Mouse (Mus musculus): ENCODE data around the gene Sh3bp2. TPM values are rescaled to one million over a fixed set of nuclear protein-coding genes. Genes with fewer than 3 reads are reported as not detected.
"Not testable (repeated sequence)": the region's sequence is repeated elsewhere in the genome, so short reads cannot be mapped to it uniquely, and the experiment has no call there.

Gene Sh3bp2
- total RNA-seq, 2 experiments from 2014 or later: 0.98 to 7.7 TPM

DNA sequence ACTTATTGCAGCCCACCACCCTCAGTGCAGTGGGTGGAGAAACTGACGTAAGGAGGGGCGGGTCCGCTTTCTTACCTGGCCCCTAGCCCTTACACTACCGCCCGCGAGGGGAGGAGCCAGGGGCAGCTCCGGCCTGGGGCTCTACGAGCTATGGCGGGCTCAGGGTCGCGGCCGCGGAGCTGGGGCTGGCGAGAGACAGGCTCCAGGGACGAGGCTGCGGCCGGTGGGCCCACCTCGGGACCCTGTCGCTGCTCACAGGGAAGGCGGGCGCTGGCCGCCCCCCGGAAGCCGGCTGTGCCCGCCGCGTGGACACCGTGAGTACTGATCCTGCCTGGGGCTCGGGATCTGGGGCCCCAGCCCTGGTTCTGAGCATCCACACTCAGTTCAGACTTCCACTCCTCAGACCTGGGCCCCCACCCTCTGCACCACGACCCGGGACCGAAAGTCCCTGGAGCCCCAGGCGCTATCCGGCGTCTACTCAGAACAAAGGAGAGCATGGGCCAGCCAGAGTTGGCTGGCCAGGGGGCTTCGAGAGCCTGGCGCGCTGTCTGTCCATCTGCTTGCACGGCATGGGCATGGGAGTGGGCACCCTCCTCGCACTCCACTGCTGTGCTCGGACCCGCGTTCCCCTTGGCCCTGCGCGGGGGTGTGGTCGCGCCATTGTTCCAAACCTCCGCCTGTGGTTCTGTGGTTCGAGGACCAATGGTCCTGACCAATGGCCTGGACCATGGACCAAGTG lies 24.0 kb downstream of the Sh3bp2 start:
- peak overlapping the region; percentile 96 for H3K4me3 ChIP-seq
- 0 out of 2 replicates have a peak, but pooled peaks have one; percentile 3 for TF ChIP-seq CTCF (IDR thresholded peaks at IDR 0.05)
- peak; percentile 54 for DNase-seq
- peak overlapping the region; percentile 78 for H3K27ac ChIP-seq
- intact Hi-C loops (cut with DNase I): no loop called here

DNA sequence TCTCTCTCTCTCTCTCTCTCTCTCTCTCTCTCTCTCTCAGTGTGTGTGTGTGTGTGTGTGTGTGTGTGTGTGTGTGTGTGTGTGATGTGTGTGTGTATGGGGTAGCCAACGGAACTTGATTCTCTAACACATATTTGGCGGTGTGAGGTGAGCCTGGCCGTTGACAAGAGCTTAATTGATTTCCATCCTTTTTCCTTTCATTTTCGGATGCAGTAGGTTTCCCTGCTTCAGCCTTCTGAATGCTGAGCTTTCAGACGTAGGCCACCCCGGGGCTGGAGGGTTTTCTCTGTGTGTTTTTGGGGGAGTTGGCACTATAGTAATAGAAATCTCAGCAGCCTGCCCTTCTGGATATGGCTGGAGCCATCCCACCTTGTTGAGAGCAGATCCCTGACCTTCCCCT lies 24.6 kb downstream of the Sh3bp2 start:
- intact Hi-C loops (cut with DNase I): no loop called here
- Histone ChIP-seq H3K27ac (no peak overlapping the region), H3K4me3 (peak overlapping the region; percentile 96)
- no peak for DNase-seq
- TF ChIP-seq CTCF (IDR thresholded peaks at IDR 0.05): no peak

DNA sequence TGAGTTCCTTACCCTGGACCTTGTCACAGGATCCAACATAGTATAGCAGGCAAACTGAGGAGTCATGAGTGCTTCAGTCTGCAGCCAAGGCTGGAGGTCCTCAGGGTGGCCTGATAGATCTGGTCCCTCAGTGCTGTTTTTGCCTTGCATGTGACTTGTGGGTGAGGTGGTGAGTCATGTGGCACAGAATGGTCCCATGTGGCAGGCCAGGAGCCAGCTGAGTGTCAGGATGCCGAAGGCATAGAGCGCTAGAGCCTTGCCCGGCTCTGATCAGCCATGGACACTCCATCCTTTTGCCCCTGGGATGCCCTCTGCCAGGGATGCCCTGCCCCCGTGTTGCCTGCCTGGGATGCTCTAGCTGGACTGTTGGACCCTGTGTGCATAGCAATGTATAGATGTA lies 26.2 kb downstream of the Sh3bp2 start:
- TF ChIP-seq CTCF (IDR thresholded peaks at IDR 0.05): no peak
- DNase-seq: no peak
- intact Hi-C loops (cut with DNase I): no loop called here
- H3K27ac ChIP-seq: no peak overlapping the region
- no peak overlapping the region for H3K4me3 ChIP-seq

DNA sequence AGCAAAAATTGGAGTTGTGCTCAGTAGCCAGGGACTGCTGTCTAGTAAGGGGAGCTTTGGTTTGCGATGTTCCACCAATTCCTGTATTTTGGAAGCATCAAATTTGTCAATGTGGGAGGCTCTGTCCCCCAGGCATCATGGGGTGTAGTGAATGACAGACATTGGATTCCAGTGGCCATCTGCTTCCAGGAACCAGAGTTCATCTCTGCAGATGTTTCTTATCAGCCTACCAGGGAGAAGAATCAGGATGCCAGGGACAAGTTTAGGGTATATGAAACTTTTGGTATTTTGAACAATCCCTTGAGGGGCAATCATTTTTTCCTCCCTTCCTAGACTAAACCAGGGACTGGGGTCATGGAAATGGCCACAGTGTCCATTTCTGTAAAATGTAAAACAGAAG lies 38.2 kb downstream of the Sh3bp2 start:
- no peak overlapping the region for H3K4me3 ChIP-seq
- DNase-seq: no peak
- H3K27ac ChIP-seq: no peak overlapping the region
- intact Hi-C loops (cut with DNase I): no loop called here
- TF ChIP-seq CTCF (IDR thresholded peaks at IDR 0.05): no peak

DNA sequence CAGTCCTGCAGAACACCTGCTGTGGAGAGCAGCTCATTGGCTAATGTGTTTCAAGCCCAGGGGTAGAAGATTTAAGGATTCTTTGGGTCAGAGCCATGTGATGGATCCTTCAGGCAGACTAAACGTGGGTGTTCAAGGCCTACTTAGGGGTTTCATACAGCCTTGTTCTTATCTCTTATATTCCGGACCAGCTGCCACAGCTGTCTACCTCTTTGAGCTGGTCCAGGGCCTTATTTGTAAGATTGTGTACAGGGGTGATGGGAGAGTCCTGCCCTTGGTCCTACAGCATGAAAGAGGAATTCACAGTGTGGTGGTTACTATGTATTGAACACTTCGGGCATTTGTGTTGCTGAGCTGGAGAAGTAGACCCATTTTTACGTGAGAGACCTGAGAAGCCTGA lies 38.7 kb downstream of the Sh3bp2 start:
- no peak for DNase-seq
- TF ChIP-seq CTCF (IDR thresholded peaks at IDR 0.05): no peak
- H3K27ac ChIP-seq: no peak overlapping the region; the same call in 1 of the 2 replicates
- no peak overlapping the region for H3K4me3 ChIP-seq
- intact Hi-C loops (cut with DNase I): no loop called here

DNA sequence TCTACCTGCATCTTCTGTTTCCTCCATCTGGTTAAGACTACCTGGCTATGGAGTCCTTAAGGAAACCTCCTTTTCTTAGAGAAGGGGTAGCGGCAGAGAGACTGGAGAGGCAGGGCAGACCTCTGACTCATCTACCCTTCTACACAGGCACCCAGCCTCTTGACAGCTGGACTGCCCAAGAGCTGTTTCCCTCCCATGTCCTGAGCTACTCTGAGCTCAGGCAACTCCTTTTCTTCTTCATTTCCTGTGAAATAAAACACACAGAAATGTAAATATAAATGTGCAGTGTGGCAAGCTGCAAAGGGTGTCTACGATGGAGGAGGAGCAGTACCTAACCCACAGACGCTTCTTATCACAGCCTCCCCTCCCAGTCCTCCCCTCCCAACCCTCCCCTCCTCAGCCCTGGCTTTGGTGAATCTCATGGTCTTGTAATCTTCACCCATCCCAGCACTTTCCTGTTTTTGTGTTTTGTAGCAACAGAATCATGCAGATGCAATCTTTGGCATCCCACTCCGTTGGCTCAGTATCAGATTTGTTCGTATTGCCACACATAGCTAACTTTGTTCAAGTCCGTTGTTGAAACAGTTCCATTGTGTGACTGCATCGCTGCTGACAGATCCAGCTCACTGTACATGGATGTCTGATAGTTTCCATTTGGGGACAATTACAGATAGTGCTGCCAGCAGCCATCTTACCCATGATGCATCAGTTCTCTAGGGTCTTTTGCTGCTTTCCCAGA lies 40.1 kb downstream of the Sh3bp2 start:
- peak; percentile 76 for DNase-seq
- Histone ChIP-seq H3K4me3 (no peak overlapping the region), H3K27ac (peak overlapping the region; percentile 73)
- intact Hi-C loops (cut with DNase I): no loop called here
- no peak for TF ChIP-seq CTCF (IDR thresholded peaks at IDR 0.05)

DNA sequence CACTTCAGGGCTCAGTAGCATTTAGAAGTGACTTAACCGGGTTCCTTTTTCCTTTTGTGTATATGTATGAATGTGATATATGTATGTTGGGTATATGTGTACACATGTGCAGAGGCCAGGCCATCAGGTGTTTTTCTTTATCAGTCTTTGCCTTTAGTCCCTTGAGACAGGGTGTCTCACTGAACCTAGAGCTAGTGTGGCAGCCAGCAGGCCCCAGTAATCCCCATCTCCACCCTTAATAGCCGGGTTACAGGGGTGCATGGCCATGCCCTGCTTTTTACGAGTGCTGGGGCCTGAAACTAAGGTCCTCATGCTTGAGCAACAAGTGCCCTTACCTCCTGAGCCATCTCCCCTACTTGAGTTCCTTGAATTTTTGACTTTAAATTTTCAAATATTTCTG lies 45.9 kb downstream of the Sh3bp2 start:
- no peak for DNase-seq
- TF ChIP-seq CTCF (IDR thresholded peaks at IDR 0.05): no peak
- Histone ChIP-seq H3K27ac (no peak overlapping the region), H3K4me3 (no peak overlapping the region)
- intact Hi-C loops (cut with DNase I): loop anchor here (5.0 kb wide), 1 partner anchor 44 kb away; the partner anchor contains the start of gene Sh3bp2

DNA sequence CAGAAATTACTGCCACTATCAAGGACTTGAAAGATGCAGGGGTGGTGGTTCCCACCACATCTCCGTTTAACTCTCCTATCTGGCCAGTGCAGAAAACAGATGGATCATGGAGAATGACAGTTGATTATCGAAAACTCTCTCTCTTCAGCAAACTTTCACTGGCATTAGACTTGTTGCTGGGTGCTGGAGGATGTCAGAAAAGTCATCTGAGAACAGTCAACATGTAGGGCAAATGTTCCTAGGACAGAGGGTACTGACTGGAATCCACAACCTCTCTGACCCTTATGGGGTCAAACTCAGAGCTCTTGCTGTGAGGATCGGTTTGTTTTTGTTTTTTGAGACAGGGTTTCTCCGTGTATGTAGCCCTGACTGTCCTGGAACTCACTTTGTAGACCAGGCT lies 46.9 kb downstream of the Sh3bp2 start:
- not testable (repeated sequence) for DNase-seq
- intact Hi-C loops (cut with DNase I): loop anchor here (5.0 kb wide), 1 partner anchor 45 kb away; the partner anchor contains the start of gene Sh3bp2
- H3K4me3 ChIP-seq: peak overlapping the region; percentile 100
- peak overlapping the region; percentile 98 for H3K27ac ChIP-seq

DNA sequence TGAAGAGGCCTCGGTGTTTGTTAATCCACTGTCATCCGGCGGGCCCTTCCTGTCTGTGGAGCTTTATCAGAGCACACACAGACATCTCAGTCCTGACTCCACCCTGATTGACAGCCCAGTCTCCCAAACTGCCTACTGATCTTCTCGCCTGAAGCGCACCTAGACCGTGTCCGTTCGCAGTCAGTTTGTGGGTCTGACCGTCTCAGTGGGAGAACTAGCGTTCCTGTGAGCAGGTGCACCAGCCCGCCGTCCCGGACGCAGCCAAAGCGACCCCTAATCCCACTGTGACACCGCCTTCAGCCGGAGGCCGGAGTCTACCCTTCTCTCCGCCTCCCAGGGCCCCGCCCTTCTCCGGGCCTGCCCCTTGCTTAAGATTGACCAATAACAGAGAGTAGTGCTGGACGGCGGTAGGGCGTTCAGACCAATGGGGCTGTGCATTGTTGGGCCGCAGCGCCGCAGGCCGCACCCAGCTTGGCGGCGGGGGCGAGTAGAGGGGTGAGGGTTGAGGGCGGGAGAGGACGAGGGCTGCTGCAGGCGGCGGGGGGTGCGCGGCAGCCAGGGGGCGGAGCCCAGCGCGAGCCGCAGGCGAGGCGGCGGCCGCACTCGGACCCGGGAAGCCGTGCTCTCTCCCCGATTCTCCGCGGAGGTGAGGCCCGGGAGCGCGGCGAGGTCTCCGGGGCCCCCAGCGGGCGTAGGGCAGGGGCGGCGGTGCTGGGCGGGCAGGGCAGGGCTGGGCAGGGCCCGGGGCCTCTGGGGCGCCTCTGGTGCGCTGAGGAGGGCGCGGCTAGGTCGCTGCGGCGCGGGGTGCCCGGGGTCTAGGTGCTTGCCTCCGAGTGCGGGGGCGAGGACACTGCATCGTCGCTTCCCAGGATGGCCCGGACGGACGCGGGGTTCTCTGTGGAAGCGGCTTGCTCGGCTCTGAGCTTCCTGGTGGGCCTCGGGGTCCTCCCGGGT lies 47.9 kb downstream of the Sh3bp2 start, which contains the start of gene Add1:
TSS of gene Add1 (plus strand) at position 397 of the 954 bp plus-strand sequence.
- peak within 1 kb of the TSS; percentile 100 for H3K4me3 ChIP-seq
- peak within 1 kb of the TSS; percentile 98 for H3K27ac ChIP-seq
- TF ChIP-seq CTCF (IDR thresholded peaks at IDR 0.05): peak; percentile 42
- peak; percentile 98 for DNase-seq
- intact Hi-C loops (cut with DNase I): loop anchor here (5.0 kb wide), 1 partner anchor 46 kb away; the partner anchor contains the start of gene Sh3bp2

DNA sequence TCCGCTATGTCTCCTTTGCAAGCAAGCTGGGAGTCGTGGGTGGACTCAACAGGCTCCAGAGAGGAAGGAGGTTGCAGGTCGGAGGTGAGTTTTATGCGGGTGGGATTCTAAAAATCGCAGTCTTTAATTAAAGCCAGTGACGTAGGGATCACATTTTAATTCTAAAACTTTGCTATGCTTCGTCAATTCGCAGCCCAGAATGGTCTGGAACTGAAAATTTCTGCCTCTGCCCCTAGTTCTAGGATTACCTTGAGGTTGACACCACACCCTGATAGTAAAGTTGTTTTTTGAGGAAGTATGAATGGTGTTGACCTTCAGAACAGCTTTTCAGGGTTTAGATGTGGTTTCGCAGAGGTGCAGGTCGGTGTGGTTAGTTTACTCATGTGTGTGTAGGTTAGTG lies 49.1 kb downstream of the Sh3bp2 start:
- peak overlapping the region; percentile 100 for H3K4me3 ChIP-seq
- intact Hi-C loops (cut with DNase I): loop anchor here (5.0 kb wide), 1 partner anchor 47 kb away; the partner anchor contains the start of gene Sh3bp2
- DNase-seq: no peak
- no peak for TF ChIP-seq CTCF (IDR thresholded peaks at IDR 0.05)
- H3K27ac ChIP-seq: peak overlapping the region; percentile 98

DNA sequence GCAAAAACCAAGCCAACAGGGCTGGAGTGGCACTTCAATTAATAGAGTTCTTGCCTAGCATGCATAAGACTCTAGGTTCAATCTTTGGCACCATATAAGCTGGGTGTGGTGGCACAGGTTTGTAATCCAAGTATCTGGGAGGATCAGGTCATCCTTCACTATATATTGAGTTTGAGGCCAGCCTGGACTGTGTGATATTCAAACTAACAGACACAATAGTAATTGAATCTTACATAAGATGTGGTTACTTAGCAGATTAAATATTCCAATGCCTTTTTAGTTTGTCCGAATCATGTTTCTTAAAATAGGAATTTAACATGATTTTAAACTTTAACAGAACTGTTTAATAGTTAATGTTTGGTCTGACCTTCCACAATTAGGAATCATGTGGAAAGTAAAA lies 50.6 kb downstream of the Sh3bp2 start:
- DNase-seq: no peak
- intact Hi-C loops (cut with DNase I): no loop called here

DNA sequence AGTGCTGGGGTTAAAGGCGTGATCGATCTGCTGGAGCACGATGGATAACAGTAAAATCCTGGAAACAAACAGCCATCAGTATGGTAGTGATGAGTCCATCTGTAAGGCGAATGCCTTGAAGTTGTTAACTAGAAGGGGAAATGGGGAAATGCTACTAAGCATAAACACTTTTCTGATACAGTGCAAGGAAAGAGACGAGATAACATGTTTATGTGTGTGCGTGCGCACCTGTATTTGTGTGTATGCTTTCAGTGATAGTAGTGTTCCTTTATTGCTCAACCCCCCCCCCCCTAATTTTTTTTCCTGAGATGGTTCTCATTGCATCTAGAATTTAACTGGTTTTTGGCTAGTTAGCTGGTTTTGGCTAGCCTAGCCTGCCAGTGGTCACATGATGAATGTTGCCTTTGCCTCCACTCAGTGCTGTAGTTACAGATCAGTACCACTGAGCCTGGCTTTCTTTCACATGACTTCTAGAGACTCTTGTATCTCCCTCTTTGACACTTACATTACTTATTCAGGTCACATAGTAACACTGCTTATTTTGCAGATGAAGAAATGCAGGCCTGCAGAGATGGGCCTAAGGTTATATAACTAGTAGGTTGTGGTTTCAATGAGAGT lies 52.5 kb downstream of the Sh3bp2 start:
- Histone ChIP-seq H3K4me3 (no peak overlapping the region), H3K27ac (no peak overlapping the region)
- no peak for TF ChIP-seq CTCF (IDR thresholded peaks at IDR 0.05)
- DNase-seq: no peak
- intact Hi-C loops (cut with DNase I): no loop called here

More for the DNA sequence above, 50.6 kb downstream of the Sh3bp2 start:
- Histone ChIP-seq H3K4me3 (no peak overlapping the region), H3K27ac (no peak overlapping the region)
- no peak for TF ChIP-seq CTCF (IDR thresholded peaks at IDR 0.05)
